Mouse (Mus musculus) G1E (cell line): Measurements from ENCODE around the gene Arhgef6.

ENCODE experiments used
- CTCF ChIP-seq: IDR thresholded peaks from 2 replicates; pipeline ENCODE4 v1.5.1; 2012; ENCODE audit warnings: low read depth, low read length, inconsistent platforms, mixed read lengths
- GATA1 ChIP-seq: IDR thresholded peaks from 2 replicates; pipeline ENCODE4 v1.6.1; 2012; ENCODE audit warnings: borderline replicate concordance, low read length, inconsistent platforms, mixed read lengths
- GATA2 ChIP-seq: IDR thresholded peaks from 2 replicates; pipeline ENCODE4 v1.6.1; 2012; ENCODE audit warnings: low read depth, low read length, inconsistent platforms, borderline replicate concordance
- POLR2AphosphoS5 ChIP-seq: IDR thresholded peaks from 2 replicates; pipeline ENCODE4 v1.6.1; 2012; ENCODE audit warnings: low read depth, low read length, inconsistent platforms; ENCODE audit not compliant: insufficient replicate concordance
- TAL1 ChIP-seq: conservative IDR thresholded peaks from 2 replicates; pipeline ENCODE4 v1.6.1; 2012; ENCODE audit warnings: low read depth, low read length, inconsistent platforms, mixed read lengths

GRCm38 (mm10) chrX:57372965-57373364 is 34.4 kb upstream of the Arhgef6 start:
- TF ChIP-seq CTCF (no peak), TAL1 (no peak), GATA1 (no peak), POLR2AphosphoS5 (no peak), GATA2 (no peak)
